Mouse (Mus musculus) erythroblast, embryonic 14.5 days (primary cell): ENCODE measurements around the gene Acvr1c. TPM values are rescaled to one million over a fixed set of nuclear protein-coding genes. Genes with fewer than 3 reads are reported as not detected.

ENCODE experiments used
- H3K27me3 ChIP-seq: 2 replicates; pipeline ENCODE4 v1.6.1; 2012; ENCODE audit warnings: inconsistent platforms; ENCODE audit not compliant: control insufficient read depth
- H3K36me3 ChIP-seq: 2 replicates; pipeline ENCODE4 v1.6.1; 2012; ENCODE audit warnings: mild to moderate bottlenecking, inconsistent platforms; ENCODE audit not compliant: control insufficient read depth
- H3K4me1 ChIP-seq: 2 replicates; pipeline ENCODE4 v1.6.1; 2012; ENCODE audit warnings: inconsistent platforms; ENCODE audit not compliant: control insufficient read depth
- H3K4me3 ChIP-seq: replicated peaks from 2 replicates; pipeline ENCODE3; 2012; ENCODE audit warnings: moderate library complexity, mild to moderate bottlenecking, inconsistent platforms
- H3K9me3 ChIP-seq: 2 replicates; pipeline ENCODE4 v1.6.1; 2012; ENCODE audit warnings: low read length, inconsistent platforms, mixed read lengths; ENCODE audit not compliant: control insufficient read depth
- GATA1 ChIP-seq: IDR thresholded peaks from 2 replicates; pipeline ENCODE4 v1.6.1; 2012; ENCODE audit warnings: low read length, inconsistent platforms, mixed read lengths
- TAL1 ChIP-seq: IDR thresholded peaks from 3 replicates; pipeline ENCODE4 v1.6.1; 2012; ENCODE audit warnings: low read length, inconsistent platforms, mixed read lengths
- polyA plus RNA-seq: library from polyadenylated mRNA; stranded (reverse); fragments of >175 nt; gene quantifications from 2 replicates; pipeline ENCODE4 v1.2.3, GENCODE M21; 2012

Gene Acvr1c
- not detected in 2 replicates for polyA plus RNA-seq

DNA sequence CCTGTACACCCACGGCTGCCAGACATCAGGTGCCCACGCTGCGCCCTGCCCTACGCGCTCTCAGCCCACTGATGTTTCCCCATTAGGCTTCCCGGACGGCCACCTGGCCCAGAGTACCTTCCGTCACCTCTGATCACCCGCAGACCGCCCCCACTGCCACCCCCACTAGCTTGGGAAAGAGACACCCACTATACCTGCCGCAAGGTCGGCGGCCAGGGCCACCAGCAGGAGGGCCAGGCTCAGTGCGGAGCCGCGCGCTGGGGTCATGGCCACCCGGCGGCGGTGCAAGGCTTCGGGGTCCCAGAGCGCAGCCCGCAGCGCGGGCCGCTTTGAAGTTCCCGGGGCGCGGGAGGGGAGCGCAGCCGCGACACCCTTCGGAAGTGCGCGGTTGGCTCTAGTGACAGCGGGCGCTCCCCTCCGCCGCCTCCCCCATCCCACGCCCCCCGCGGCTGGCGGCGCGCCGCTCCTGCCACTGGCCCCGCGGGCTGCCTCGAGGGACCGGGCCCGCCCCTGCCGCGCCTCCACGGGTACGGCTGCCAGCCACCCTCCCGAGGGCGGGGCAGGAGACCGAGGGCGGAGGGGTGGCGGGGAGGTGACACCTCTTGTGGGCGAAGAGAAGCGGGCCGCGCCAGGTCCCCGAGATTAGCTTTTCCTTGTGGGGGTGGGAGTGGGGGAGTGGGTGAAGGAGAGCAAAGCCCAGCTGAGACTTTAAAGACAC is at the start of gene Acvr1c:
Gene Acvr1c (minus strand): TSS at position 482 of the 718 bp plus-strand sequence.
- TF ChIP-seq GATA1 (no peak), TAL1 (no peak)
- no peaks in the 10 kb centered on the region for H3K36me3 ChIP-seq
- H3K4me1 ChIP-seq: no peaks in the 10 kb centered on the region
- peak within 1 kb of the TSS; percentile 28 for H3K4me3 ChIP-seq
- no peaks in the 10 kb centered on the region for H3K9me3 ChIP-seq
- peaks cover 18% of the 10 kb centered on the region for H3K27me3 ChIP-seq

DNA sequence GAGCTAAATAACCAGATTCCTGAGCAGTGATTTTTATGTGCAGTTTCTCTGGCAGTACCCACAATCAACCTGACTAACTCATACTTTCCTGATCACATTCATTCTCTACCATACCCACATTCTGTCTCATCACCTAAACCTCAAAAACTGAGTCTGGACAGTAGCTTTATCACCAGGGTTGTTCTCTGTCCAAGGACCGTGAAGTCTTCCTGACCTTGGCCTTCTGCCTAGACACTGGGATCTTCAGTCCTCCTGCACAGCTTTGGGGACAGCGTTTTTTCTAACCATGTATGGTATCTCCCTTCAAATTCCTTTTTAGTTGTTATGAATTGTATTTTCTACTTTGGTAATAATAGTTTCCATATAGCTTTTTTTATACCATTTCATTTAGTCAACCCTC is 45.8 kb upstream of the Acvr1c start:
- TF ChIP-seq GATA1: no peak
- TF ChIP-seq TAL1: no peak
- H3K4me3 ChIP-seq: no peak overlapping the region
- H3K27me3 ChIP-seq: no peaks in the 10 kb centered on the region
- no peaks in the 10 kb centered on the region for H3K36me3 ChIP-seq
- no peaks in the 10 kb centered on the region for H3K9me3 ChIP-seq
- no peaks in the 10 kb centered on the region for H3K4me1 ChIP-seq

GRCm38 (mm10) chr2:58388601-58389000 is 30.9 kb upstream of the Acvr1c start:
- TF ChIP-seq TAL1: no peak
- no peak for TF ChIP-seq GATA1
- no peak overlapping the region for H3K4me3 ChIP-seq
- H3K36me3 ChIP-seq: no peaks in the 10 kb centered on the region
- peaks cover 4% of the 10 kb centered on the region; the same call in 1 of the 2 replicates for H3K9me3 ChIP-seq
- H3K4me1 ChIP-seq: no peaks in the 10 kb centered on the region
- no peaks in the 10 kb centered on the region for H3K27me3 ChIP-seq

GRCm38 (mm10) chr2:58380020-58380419 is 22.3 kb upstream of the Acvr1c start:
- Histone ChIP-seq H3K36me3 (no peaks in the 10 kb centered on the region), H3K27me3 (no peaks in the 10 kb centered on the region), H3K4me1 (no peaks in the 10 kb centered on the region), H3K4me3 (no peak overlapping the region), H3K9me3 (no peaks in the 10 kb centered on the region)
- TF ChIP-seq GATA1 (no peak), TAL1 (no peak)

DNA sequence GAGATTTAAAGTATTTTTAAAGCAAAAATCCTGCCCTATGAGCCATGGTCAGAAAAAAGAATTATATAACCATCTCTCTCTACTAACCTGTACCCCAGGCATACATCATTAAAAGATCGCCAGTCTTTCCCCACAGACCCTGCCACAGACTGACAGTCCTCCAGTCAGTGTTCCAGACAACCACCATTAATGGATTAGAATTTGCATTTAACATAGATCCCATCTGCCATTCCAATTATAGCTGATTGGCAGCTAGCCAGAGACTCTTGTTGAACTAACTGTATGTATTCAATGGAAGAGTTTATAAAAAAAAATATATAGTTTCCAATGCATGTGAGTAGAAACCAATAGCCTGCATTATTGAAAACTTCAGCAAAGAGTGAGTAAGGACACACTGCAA is 21.8 kb upstream of the Acvr1c start:
- Histone ChIP-seq H3K36me3 (no peaks in the 10 kb centered on the region), H3K4me1 (no peaks in the 10 kb centered on the region), H3K27me3 (no peaks in the 10 kb centered on the region), H3K4me3 (no peak overlapping the region), H3K9me3 (no peaks in the 10 kb centered on the region)
- TF ChIP-seq GATA1 (no peak), TAL1 (no peak)

- Histone ChIP-seq H3K4me1 (no peaks in the 10 kb centered on the region), H3K36me3 (no peaks in the 10 kb centered on the region), H3K9me3 (no peaks in the 10 kb centered on the region), H3K4me3 (no peak overlapping the region), H3K27me3 (no peaks in the 10 kb centered on the region)
- no peak for TF ChIP-seq GATA1
- TF ChIP-seq TAL1: no peak
These were observed 19.9 kb upstream of the Acvr1c start for GRCm38 (mm10) chr2:58377417-58378130.

GRCm38 (mm10) chr2:58366196-58366595 is 8.5 kb upstream of the Acvr1c start:
- H3K4me3 ChIP-seq: no peak overlapping the region
- no peak for TF ChIP-seq TAL1
- no peak for TF ChIP-seq GATA1
- no peaks in the 10 kb centered on the region for H3K36me3 ChIP-seq
- no peaks in the 10 kb centered on the region for H3K9me3 ChIP-seq
- no peaks in the 10 kb centered on the region for H3K27me3 ChIP-seq
- H3K4me1 ChIP-seq: no peaks in the 10 kb centered on the region

- H3K4me3 ChIP-seq: no peak overlapping the region
- no peaks in the 10 kb centered on the region for H3K36me3 ChIP-seq
- peaks cover 15% of the 10 kb centered on the region for H3K27me3 ChIP-seq
- no peaks in the 10 kb centered on the region for H3K4me1 ChIP-seq
- H3K9me3 ChIP-seq: no peaks in the 10 kb centered on the region
- TF ChIP-seq GATA1 (no peak), TAL1 (no peak)
These were observed 3.8 kb upstream of the Acvr1c start for GRCm38 (mm10) chr2:58361361-58362046.

- H3K4me1 ChIP-seq: no peaks in the 10 kb centered on the region
- H3K36me3 ChIP-seq: no peaks in the 10 kb centered on the region
- no peak overlapping the region for H3K4me3 ChIP-seq
- no peaks in the 10 kb centered on the region for H3K9me3 ChIP-seq
- peaks cover 18% of the 10 kb centered on the region for H3K27me3 ChIP-seq
- TF ChIP-seq TAL1 (no peak), GATA1 (no peak)
These were observed 401 bp upstream of the Acvr1c start for GRCm38 (mm10) chr2:58358132-58358460.
